Mouse (Mus musculus): ENCODE data around the gene Taf1b.
A peak's percentile ranks its signal among the peaks of the same experiment; 100 is the strongest.
"Not testable (repeated sequence)": the region's sequence is repeated elsewhere in the genome, so short reads cannot be mapped to it uniquely, and the experiment has no call there.

Taf1b gene

GRCm38 (mm10) chr12:24498150-24498840 is at the start of gene Taf1b:
Taf1b (plus strand) TSS chr12:24498359.
- DNase-seq, result peak; percentile 68 to 82

DNA sequence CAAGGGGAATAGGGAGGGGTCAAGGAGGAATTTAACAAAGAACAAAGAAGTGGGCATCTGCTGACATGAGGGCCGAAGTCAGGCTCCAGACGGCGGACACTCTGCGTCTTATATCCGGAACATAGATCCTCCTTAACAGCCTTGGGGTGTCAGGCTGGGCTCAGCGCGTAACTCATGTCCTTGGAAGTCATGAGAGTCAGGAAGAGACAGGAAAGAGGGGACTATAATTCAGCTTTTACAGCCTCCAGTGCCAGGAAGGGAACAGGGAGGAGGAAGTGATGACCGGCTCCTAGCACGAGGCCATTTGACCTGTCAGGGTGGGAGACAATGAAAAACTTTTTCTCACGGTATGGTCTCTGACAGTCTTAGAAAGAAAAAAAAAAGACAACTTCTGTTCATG is 37.8 kb upstream of the Taf1b start:
- DNase-seq, result no peak

GRCm38 (mm10) chr12:24462121-24462520 is 36.0 kb upstream of the Taf1b start:
- DNase-seq, result peak; percentile 16 to 22

- DNase-seq, result not testable (repeated sequence)
Observed at GRCm38 (mm10) chr12:24463490-24463889, 34.7 kb upstream of the Taf1b start.

GRCm38 (mm10) chr12:24468966-24469365 is 29.2 kb upstream of the Taf1b start:
- DNase-seq, result no peak

- peak; percentile 21 to 35 for DNase-seq
Observed at GRCm38 (mm10) chr12:24470943-24471342, 27.2 kb upstream of the Taf1b start.

- no peak for DNase-seq
Observed at GRCm38 (mm10) chr12:24473221-24473620, 24.9 kb upstream of the Taf1b start.

GRCm38 (mm10) chr12:24484930-24485329 is 13.2 kb upstream of the Taf1b start:
- DNase-seq, result no peak

- DNase-seq, result no peak
Observed at GRCm38 (mm10) chr12:24486882-24487281, 11.3 kb upstream of the Taf1b start.

- DNase-seq, result not testable (repeated sequence)
Observed at GRCm38 (mm10) chr12:24492507-24492906, 5.7 kb upstream of the Taf1b start.

DNA sequence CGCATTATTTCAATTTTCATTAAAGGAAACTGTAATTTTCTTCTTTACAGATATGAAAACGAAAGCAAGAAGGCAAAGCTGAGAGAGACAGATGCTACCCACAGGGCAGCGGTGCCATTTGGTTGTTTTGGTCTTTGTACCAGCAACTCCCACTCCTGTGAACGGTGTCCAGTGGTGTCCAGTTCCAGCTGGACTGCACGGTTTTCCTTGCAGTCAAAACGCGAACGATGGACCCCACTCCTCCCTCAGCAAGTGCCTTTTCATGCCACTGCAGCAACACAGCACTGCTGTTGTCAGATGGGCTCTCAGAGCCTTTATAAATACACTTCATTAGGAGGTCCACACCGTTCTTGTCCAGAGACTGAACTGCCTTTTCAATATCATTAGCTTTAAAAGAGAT is 5.1 kb upstream of the Taf1b start:
- DNase-seq, result no peak

DNA sequence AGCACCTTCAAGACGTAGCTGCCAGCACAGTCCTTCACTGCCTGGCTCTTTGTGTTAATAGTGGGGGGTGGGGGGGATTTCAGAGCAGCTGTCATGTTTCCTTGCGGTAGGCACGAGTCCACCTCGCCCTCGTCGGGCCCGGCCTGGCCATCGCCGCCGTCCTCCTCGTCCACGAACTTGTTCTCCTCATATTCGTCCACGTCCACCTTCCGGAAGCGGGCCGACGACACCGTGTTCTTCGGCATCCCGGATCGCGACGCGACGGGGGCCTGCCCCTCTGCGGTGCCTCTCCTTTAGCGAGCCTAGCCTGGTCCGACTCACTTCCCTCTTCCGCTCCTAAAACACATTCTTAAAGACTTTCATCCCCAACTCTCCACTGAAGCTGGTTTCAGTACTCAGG is 4.7 kb upstream of the Taf1b start:
- no peak for DNase-seq

- DNase-seq, result not testable (repeated sequence)
Observed at GRCm38 (mm10) chr12:24494791-24495190, 3.4 kb upstream of the Taf1b start.

DNA sequence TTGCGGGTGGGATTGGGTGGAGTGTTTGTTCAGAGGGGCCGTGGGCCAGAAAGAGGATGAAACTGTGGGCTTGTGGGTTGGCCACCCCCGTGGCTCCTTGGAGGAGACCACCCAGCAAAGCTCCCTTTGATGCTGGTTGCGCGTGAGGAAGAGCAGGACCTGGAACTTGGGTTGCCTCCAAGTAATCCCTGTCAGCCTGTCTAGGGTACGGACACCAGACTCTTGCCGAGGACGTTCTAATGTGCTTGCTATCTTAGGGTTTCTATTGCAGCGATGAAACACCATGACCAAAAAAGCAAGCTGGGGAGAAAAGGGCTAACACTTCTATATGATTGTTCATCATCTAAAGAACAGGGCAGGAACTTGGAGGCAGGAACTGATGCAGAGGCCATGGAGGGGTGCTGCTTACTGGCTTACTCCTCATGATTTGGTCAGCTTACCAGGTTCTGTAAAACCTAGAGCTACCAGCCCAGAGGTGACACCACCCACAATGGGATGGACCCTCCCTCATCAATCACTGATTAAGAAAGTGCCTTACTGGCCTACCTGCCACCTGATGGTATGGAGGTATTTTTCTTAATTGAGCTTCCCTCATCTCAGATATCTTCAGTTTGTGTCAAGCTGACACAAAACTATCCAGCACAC is 804 bp downstream of the Taf1b start:
- DNase-seq, result not testable (repeated sequence)

- DNase-seq, result no peak
Observed at GRCm38 (mm10) chr12:24517118-24517517, 19.0 kb downstream of the Taf1b start.

DNA sequence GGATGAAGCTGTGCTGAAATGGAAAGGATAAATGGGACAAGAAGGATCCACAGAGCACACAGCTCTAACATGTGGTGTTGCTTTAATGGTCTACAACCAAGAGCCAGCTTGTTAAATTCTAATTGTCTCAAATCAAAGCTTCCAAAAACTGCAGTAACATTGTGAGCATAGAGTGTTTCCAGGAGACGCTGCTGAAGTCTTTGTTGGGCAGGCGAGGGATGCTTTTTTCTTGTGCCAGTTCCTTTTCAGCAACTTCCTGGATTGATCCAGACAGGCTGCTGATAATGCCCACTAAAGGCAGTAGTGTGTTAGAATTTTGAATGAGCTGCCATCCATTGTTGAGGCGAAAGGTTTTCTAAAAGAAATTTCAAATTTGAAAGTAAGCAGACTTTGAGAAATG is 22.9 kb downstream of the Taf1b start:
- DNase-seq, result no peak

- DNase-seq, result peak; percentile 13 to 17
Observed at GRCm38 (mm10) chr12:24525065-24525464, 26.9 kb downstream of the Taf1b start.

DNA sequence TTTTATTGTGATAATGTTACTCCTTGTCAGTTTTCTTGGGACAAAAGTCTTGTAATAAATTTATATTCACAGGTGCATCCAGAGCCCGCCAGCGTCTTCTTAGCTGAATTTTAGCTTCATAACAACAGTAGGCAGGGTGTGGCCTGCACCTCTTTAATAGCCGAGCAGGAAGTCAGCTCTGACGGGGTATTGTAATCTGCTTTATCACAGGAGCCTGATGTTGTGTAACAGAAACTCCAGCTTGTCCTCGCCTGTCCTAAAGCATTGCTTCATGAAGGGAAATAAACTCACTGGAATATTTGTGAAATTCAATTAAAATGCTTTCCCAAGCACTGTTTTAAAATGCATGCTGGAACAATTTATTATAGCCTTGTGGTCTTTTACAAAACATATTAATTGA is 38.2 kb downstream of the Taf1b start:
- DNase-seq, result no peak

GRCm38 (mm10) chr12:24537201-24537600 is 39.0 kb downstream of the Taf1b start:
- DNase-seq, result no peak

DNA sequence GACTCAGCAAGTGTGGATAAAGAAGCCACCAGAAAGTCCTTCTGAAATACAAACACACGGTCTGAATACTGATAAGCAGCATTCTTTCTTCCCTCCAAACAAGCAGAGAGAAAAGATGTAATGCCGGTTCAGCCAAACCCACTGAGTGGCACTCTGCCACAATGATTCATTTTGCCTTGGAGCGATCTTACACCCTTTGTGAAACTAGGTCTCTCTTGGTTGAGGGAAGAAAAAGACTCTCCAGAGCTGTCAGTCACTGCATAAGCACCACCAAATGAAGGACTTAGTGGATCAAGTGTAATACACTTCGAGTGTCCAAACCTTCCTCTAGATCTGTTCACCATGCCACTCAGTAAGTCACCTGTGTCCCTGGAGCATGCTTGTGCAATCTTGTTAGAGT is 39.8 kb downstream of the Taf1b start:
- DNase-seq, result peak in 1 of 2 experiments; percentile 12

GRCm38 (mm10) chr12:24541426-24542154 is 43.4 kb downstream of the Taf1b start:
- DNase-seq, result no peak

- DNase-seq, result no peak
Observed at GRCm38 (mm10) chr12:24547686-24548085, 49.5 kb downstream of the Taf1b start.

- no peak for DNase-seq
Observed at GRCm38 (mm10) chr12:24548885-24549284, 50.7 kb downstream of the Taf1b start.

DNA sequence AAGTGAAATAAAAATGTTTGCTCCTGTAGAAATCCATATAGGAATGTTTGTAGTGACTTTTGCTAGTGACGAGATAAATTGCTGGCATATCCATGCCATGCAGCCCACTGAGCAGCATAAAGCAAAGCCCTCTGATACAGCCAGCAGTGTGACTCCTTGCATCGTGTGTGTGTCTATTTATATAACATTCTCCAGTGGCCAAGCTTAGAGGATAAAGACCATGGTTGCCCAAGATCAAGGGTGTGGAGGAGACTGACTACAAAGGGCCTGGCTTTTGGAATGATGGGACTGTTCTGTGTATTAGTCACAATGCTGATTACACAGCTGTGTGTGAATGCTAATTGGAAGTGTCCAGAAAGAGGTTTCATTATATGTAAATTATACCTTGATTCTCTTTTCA is 54.4 kb downstream of the Taf1b start:
- DNase-seq, result no peak

Data from cerebellum, adult 18-20 months (tissue).